Mouse (Mus musculus): ENCODE measurements at regions not wholly inside any gene's neighbourhood (a gene's known extent, or its start where the extent isn't known, plus 50 kb on each side); places are given as distances from the start of the nearest gene placed in this dataset.

GRCm38 (mm10) chr2:116586203-116586959 is 292.1 kb upstream of the Tmco5 start:
- TF ChIP-seq GATA1 (IDR thresholded peaks at IDR 0.05; ENCODE audit: borderline replicate concordance, low read length) (no peak), FLI1 (IDR thresholded peaks at IDR 0.05; ENCODE audit: low read length) (no peak)

Measured in megakaryocyte, embryonic 14.5 days (primary cell).